Mouse (Mus musculus) CH12F3 (cell line): Measurements from ENCODE around the gene Syne3.

Experiments used
- in situ Hi-C: fragments of 300-500 bp; cut with MboI; formaldehyde crosslinking; loops from 2 replicates; pipeline ENCODE4 v1.14.3; 2020; ENCODE audit warnings: low sequenced_read_pairs

The Syne3 gene

DNA sequence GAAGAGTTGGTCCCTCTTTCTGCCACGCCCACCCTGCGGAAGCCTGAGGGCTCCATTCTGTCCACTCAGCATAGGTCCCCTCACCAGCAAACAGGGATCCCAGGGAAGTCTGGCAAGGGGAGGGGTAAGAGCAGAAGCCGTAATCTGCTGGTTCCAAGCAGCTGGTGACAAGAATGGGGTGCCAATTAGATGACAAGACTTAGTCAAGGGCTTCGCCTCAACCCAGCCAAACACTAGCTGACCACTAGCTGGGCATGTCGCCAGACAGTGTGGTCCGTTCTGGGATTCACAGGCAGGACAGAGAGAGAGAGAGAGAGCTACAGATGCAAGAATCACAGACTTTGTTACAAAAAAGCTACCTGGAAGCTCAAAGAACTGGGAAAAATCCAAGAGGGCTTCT, 36.7 kb downstream of the Syne3 start:
- in situ Hi-C loops, result no loop called here

DNA sequence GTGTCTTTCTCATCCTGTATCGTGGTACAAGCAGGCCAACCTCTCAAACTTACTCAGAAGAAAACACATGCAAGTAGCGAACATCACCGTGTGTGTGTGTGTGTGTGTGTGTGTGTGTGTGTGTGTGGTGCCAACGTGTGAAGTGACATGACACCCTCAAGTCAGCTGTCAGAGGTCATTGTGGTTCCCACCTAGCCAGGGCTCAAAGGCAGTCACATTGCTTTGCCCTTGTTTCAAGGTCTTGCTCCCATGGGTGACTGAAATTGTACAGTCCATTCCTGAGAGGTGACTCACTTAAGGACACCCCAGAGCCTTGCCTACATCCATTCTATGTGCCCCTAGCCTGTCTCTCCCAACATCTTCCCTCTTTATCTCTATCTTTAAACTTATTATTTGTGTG, 40.0 kb downstream of the Syne3 start:
- in situ Hi-C loops, result no loop called here

DNA sequence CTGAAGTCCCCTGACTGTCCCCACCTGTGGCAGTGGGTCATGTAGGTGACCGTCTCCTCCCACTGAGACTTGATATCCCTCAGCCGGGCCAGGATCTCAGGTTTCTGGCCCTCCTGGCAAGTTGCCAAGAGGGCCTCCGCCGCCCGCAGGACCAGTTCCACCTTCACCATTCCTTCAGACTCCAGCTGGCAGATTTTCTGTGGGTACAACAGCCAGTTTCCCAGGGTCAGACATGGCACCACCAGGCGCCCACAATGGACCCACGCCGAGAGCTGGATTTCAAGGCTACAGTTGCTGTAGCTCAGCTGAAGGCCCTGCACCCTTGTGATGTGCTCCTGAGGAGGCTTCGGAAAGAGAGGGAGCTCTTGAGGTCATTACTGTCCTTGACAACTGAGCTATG, 40.4 kb downstream of the Syne3 start:
- in situ Hi-C loops, result no loop called here

DNA sequence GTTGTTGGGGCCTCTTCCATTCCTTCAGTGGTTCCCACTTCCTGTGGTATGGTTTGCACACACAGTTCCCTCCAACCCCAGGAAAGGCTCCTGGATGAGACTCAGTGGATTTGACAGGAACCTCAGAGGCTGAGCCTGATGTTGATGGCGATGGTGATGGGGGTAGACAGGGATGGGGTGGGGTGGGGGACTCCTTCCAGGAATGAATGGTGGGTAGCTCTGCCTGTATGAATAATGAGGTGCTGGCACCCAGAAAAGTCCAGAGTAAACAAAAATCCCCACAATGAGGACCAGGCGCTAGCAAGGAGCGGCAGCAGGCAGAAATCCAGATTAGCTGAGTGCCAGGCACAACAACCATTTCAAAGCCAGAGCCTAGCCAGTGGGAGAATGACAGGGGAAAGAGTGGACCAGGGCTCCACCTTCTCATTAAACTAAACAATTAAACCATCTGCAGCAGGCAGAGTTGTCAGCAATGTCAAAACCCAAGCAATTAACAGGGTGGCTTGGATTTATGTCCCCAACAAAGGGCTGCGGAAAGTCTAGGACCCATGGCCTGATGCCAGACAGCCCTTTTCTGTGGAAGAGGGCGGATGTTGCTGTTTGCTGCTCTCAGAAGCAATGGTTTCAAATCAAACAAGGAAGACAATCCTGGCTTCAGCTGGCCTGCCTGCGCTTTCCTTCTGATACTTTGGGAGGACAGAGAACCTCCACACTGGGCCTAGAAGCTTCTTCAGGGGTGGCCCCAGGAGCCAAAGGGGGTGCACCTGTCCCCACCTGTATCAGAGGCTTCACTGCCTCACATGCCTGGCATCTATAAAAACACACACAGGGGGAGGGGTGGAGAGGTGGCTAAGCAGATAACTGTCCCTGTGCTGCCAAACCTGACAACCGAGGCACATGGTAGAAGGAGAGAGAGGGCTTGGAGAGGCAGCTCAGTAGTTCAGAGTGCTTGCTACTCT, 44.4 kb downstream of the Syne3 start:
- in situ Hi-C loops, result no loop called here

DNA sequence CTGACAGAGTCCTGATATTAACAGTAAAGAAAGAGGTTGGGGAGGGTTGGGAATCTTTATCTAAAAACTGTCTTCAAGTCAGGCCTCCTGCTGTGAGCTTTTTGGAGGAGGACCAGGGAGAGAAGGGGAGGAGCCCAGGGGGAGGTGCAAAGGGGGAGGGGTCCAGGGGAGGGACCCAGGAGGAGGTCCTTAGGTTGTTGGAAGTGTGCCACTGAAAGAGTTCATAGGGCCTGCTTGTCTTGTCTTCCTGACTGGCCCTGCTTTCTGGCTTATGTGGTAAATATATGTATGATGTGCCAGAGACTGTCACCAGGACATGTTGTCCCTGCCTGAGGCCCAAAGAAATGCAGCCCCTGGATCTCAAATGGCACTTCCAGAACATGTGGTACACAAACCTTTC, 49.2 kb downstream of the Syne3 start:
- in situ Hi-C loops, result no loop called here

DNA sequence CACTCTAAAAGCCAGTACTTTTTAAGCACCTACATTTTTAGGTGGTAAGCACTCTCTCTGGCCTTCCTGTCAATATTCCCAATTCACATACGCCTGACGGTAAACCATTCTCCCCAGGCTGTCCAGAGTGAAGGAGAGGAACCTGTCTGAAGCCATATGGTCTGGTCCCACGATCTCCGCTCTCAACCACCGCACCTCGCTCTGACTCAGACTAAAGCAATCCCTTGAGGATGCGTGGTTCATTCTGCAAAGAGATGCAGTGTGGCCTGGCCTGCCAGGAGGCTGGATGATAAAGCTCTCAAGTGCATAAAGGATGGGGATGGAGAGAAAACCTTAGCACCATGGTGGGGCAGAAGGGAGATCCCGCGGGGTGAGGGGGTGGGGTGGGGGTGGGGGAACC, 49.6 kb downstream of the Syne3 start:
- in situ Hi-C loops, result no loop called here

DNA sequence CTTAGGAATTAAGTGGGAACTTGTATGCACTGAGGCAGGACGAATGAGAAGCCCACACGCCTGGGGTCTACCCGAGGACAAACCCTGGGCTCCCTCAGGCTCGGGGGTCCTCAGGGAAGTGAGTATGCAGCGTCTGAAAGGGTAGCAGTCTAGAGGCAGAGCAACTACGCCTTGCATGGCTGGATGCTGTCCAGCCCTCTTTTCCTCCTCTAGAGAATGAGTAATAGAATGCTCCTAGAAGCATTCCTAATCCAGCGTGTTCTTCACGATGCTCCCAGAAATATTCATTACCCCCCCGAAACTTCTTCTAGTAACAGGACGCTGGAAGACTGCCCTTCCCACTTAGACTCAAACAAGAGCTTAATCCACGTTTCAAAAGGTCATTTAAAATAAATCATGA, 51.3 kb downstream of the Syne3 start:
- in situ Hi-C loops, result no loop called here

DNA sequence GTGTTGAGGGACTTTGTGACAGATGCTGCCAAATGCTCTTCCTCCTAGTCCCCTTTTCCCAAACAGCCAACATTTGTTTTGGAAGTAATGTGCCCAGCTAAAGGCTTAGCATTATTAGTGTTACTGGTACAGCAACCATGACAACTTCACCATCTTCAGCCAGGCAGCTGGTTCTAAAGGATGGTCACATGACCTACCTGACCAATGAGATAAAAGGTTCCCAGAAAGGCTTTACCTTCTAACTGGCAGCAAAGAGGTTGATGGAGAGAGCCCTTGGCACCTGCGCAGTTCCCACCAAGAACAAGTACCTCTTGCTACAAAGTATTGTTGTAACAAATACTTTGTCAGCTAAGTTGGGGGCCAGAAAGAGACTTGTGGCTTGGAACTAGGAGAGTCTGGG, 52.4 kb downstream of the Syne3 start:
- in situ Hi-C loops, result no loop called here

DNA sequence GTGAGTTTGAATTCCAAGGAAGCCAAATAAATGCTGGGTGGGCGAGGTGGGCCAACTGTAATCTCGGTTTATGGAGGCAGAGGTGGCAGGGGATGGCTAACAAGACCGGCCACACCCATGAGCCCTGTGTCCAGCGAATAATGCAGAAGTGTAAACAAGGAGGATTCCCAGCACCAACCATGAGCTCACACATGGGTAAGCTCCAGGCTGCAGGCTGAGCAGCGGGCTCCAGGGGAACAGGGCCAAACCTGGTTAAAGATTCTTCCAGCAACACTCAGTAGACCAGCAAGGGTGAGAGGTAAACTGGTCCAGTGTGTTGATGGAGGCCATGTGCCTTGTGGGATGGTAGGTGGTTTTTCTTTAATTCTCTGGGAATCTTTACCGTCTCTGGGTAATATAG, 53.2 kb downstream of the Syne3 start:
- in situ Hi-C loops, result no loop called here

DNA sequence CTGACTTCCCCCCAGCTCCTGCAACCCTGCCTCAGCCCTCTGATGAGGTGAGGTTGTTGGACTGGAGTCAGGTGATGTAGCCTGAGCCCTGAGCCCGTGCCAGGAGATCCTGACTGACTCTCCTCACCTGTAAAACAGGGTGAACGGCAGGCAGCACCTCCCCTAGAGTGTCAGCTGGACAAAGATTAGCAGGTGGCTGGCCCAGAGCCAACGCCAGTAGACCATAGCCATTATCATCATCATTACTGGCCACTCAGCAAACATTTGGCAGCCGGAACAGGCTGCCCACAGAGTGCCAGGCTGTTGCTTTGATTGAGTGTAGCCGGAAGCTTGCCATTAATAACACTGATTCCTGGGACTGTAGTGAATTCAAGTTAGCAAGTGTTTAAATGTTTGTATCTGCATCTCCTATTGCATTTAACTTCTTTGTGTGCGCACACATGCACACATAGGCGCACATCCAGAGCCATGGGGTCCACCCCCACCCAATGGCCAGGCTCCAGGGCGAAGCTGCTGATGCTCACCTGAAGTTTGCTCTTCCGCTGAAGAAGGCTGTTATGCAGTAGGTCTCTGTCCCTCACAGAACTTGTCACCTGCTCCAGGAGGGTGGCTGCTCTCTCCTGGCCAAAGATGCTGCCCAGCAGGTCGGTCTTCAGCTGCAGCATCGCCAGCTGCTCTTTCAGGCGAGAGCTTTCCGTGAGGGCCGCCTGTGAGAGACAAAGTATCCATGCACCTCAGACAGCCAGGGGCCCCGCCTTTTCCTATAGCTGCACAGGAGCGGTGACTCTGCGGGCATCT, 54.4 kb downstream of the Syne3 start:
- in situ Hi-C loops, result no loop called here

DNA sequence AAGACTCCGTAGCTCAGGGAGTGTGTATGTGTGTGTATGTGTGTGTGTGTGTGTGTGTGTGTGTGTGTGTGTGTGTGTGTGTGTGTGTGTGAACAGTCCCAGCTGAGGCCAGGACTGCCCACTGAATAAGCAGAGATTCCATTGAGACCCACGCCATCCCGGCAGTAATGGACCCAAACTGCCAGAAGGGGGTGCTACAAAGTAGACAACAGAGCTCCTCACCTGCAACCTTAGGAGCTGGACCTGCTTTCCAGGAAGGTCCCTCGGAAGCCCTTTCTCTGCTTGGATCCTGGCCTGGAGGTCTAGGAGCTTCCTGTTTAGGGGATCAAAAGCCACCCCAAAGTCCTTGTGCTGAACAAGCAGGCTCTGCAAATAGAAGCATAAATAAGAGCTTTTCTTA, 55.7 kb downstream of the Syne3 start:
- in situ Hi-C loops, result loop anchor here (5.0 kb wide), 1 partner anchor 73 kb away; no protein-coding TSS in a partner anchor

DNA sequence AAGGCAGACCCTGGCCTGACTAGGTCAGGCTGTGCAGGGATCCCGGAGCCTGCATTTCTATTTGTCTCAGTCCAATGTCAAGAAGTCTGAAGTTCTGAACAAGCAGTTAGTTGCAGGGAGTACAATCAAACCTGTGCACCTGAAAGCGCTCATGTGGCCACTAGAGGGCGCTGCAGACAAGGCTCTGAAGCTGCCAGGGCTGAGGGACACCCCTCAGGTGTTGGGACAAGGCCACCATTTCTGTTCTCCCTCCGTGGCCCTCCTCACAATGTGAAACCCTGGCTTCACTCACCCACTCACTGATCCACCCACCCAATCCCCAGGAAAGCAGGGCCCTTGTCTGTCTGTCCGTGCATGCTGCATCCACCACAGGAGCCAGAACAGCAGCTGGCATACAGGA, 57.2 kb downstream of the Syne3 start:
- in situ Hi-C loops, result loop anchor here (5.0 kb wide), 1 partner anchor 75 kb away; no protein-coding TSS in a partner anchor

DNA sequence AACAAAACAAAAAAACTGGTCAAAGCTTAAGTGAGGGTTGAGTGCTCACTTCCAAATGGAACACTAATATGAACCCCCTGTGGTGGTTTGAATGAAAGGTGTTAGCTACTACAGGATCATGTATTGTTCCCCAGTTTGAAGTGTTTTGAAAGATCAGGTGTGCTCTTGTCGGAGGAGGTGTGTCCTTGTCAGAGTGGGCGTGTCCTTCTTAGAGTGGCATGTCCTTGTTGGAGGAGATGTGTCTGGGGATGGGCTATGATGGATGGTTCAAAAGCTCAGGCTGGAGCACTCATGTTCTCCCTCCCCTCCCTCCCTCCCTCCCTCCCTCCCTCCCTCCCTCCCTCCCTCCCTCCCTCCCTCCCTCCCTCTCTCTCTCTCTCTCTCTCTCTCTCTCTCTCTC, 61.7 kb downstream of the Syne3 start:
- in situ Hi-C loops, result loop anchor here (25.0 kb wide), 2 partner anchors 211 to 511 kb away; no protein-coding TSS in a partner anchor

DNA sequence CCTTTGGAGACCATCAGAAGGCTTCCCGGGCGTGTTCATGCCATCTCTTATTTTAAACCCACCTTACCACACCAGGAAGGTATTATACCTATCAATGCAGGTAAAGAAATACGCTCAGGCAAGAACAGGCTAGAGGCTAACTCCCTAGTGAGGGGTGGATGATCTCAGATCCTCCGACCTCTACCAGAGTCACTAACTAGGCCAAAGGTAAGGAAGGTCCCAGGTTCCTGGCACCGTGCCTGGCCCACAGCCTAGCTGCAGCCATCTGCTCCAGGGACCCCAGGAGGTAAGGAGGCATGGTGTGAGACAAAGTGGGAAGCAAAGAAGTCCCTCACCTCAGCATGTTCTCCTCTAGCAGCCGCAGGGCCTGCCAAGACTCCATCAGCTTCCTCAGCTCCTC, 63.4 kb downstream of the Syne3 start:
- in situ Hi-C loops, result loop anchor here (25.0 kb wide), 2 partner anchors 209 to 509 kb away; no protein-coding TSS in a partner anchor

DNA sequence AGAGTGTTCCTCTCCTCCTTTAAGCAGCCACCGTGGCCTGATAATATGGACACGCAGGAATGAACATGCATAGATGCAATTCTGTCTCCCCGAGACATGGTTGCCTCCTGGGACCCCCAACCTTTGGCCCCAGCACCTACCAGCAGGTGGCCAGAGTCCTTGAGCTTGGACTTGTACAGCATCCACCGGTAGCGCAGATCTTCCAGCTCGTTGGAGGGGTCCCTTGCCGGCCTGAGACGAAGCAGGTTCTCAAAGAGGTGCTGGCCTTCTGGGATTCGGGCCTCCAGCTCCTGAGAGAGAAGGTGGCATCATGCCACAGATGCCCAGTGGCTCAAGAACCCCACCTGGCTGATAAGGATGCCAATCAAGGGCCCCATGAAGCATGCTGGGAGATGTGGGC, 69.1 kb downstream of the Syne3 start:
- in situ Hi-C loops, result loop anchor here (25.0 kb wide), 2 partner anchors 203 to 503 kb away; no protein-coding TSS in a partner anchor

DNA sequence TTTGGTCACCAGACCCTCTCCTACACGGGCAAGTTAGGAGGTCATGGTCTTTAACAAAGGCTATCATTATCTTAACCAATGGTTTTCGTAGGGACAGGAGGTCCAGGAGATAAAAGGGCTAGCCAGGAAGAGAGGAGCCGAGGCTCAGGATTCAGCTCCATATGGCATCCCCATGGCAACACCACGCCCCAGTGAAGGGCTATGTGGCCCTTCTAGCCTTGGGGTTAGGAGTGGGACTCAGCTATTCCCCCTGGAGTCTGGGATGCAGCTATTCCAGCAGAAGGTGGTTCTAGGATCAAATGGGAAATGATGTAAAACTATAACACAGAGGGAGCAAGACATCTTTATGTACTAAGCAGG, 69.6 kb downstream of the Syne3 start:
- in situ Hi-C loops, result loop anchor here (25.0 kb wide), 2 partner anchors 203 to 503 kb away; no protein-coding TSS in a partner anchor

DNA sequence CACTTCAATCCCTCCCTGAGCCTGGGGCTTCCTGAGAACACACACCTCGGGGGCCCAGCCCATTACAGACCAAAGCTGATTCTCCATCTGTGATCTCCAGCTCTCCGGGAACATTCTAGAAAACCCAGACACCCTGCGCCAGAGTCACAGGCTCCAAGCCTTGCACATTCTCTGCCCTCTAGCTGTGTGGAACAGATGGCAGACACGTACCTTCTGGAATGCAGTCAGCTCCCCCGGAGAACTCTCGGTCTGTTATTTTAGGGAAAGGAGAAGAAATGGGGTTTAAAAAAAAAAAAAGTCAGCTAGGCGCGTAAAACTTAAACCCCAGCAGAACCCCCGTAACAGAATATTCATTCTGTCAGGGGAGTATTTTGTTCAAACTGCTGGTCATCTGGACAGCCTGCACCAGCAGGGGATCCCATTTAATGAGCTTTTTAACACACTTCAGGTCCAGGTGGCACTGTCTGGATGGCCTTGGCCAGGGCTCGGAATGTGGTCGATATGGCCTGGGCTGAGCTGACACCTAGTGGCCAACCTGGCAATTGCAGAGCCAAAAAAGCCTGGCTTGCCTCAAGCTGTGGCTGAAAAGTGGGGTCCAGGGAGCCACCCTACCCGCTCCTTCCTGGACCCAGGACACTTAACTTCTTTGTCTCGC, 70.1 kb downstream of the Syne3 start:
- in situ Hi-C loops, result loop anchor here (25.0 kb wide), 2 partner anchors 202 to 502 kb away; no protein-coding TSS in a partner anchor

DNA sequence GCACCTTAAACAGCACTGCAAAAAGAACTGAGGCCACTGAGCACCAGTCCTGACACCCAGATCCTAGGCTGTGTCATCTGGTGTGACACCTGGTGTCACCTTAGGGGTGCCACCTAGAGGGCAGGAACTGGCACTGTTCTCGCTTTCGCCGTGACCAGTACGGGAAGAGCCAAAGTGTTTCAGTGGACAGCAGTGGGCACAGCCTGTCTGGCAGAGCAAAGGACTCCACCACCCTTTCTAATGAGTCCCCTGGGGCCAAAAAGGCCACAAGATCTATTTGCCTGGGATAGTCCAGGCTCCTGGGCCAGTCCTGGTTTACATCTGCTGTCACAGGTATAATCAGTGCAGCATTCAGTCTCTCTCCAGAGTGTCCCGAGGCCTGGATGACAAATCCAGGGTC, 70.7 kb downstream of the Syne3 start:
- in situ Hi-C loops, result loop anchor here (25.0 kb wide), 2 partner anchors 202 to 502 kb away; no protein-coding TSS in a partner anchor

DNA sequence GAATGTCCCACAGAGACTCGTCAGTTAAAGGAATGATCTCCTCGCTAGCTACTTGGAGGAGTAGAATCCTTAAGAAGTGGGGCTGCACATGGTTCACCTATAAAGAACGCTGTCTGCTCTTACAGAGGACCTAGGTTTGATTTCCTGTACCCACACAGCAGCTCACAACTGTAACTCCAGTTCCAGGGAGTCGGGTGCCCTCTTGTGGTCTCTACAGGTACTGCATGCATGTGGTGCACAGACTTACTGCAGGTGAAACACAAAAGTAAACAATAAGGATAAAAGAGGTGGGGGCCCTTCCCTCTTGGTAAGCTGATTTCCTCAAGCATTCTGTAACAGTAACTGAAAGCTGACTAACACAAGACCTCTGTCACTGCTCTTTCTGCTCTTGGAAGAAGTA, 73.4 kb downstream of the Syne3 start:
- in situ Hi-C loops, result loop anchor here (25.0 kb wide), 2 partner anchors 199 to 499 kb away; no protein-coding TSS in a partner anchor

DNA sequence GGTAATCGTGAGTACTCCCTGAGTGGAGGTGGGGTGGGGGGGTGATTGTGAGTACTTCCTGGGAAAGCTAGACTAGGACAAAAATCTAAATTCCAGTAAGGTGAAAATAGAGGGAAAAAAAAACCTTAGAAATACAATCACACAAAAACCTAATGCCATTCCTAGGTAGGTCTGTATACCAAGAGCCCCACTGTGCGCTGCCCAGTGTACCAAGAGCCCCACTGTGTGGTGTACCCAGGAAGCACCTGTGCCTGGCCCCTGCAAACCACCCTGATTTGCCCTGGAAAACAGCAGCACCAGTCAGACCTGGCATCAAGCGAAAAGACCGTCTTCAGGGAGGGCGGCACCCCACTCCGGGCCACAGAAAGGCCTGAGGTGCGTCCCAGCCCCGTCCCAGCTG, 74.5 kb downstream of the Syne3 start:
- in situ Hi-C loops, result loop anchor here (25.0 kb wide), 2 partner anchors 198 to 498 kb away; no protein-coding TSS in a partner anchor

DNA sequence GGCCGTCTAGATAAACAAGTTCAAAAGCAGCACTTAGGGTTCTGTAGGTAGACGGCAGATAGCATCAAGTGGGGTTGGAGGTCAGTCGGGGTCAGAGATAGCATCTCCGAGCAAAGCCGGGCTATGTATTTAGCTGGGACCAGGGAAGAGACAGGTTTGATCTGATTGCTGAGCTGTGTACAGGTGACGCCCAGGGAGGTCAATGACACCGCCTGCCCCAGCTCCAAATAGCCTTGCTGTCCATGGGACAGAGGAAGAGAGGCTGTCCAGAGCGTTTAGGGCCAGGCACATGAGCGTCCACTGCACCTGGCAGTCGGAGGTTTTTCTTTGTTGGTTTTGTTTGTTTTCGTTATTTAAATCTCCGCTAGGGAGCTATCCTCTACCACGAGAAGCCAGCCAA, 75.8 kb downstream of the Syne3 start:
- in situ Hi-C loops, result loop anchor here (25.0 kb wide), 2 partner anchors 196 to 496 kb away; no protein-coding TSS in a partner anchor
